Mouse (Mus musculus): ENCODE measurements at regions not wholly inside any gene's neighbourhood (a gene's known extent, or its start where the extent isn't known, plus 50 kb on each side); places are given as distances from the start of the nearest gene placed in this dataset.

- DNase-seq (ENCODE audit: low read depth, low spot score) = no peak
These were observed 224.7 kb downstream of the Adamts15 start for GRCm38 (mm10) chr9:30697533-30697932.

GRCm38 (mm10) chr9:30668095-30668494 is 241.2 kb downstream of the Snx19 start:
- DNase-seq (ENCODE audit: low read depth, low spot score) = no peak

GRCm38 (mm10) chr9:30662456-30662855 is 235.5 kb downstream of the Snx19 start:
- DNase-seq (ENCODE audit: low read depth, low spot score) = no peak

GRCm38 (mm10) chr9:30653961-30654360 is 227.1 kb downstream of the Snx19 start:
- no peak for DNase-seq (ENCODE audit: low read depth, low spot score)

- no peak for DNase-seq (ENCODE audit: low read depth, low spot score)
These were observed 226.3 kb downstream of the Snx19 start for GRCm38 (mm10) chr9:30653210-30653609.

- DNase-seq (ENCODE audit: low read depth, low spot score) = peak; percentile 23
These were observed 222.6 kb downstream of the Snx19 start for GRCm38 (mm10) chr9:30649392-30650054.

- DNase-seq (ENCODE audit: low read depth, low spot score) = peak; percentile 49
These were observed 207.0 kb downstream of the Snx19 start for GRCm38 (mm10) chr9:30633741-30634470.

- peak; percentile 46 for DNase-seq (ENCODE audit: low read depth, low spot score)
These were observed 205.5 kb downstream of the Snx19 start for GRCm38 (mm10) chr9:30632164-30633146.

- DNase-seq (ENCODE audit: low read depth, low spot score) = no peak
These were observed 198.7 kb downstream of the Snx19 start for GRCm38 (mm10) chr9:30625635-30626034.

- no peak for DNase-seq (ENCODE audit: low read depth, low spot score)
These were observed 198.2 kb downstream of the Snx19 start for GRCm38 (mm10) chr9:30625090-30625489.

GRCm38 (mm10) chr9:30624481-30624880 is 197.6 kb downstream of the Snx19 start:
- no peak for DNase-seq (ENCODE audit: low read depth, low spot score)

GRCm38 (mm10) chr9:30619325-30619724 is 192.4 kb downstream of the Snx19 start:
- no peak for DNase-seq (ENCODE audit: low read depth, low spot score)

GRCm38 (mm10) chr9:30618181-30618580 is 191.3 kb downstream of the Snx19 start:
- DNase-seq (ENCODE audit: low read depth, low spot score) = no peak

GRCm38 (mm10) chr9:30613715-30614114 is 186.8 kb downstream of the Snx19 start:
- no peak for DNase-seq (ENCODE audit: low read depth, low spot score)

- no peak for DNase-seq (ENCODE audit: low read depth, low spot score)
These were observed 186.2 kb downstream of the Snx19 start for GRCm38 (mm10) chr9:30613003-30613552.

- no peak for DNase-seq (ENCODE audit: low read depth, low spot score)
These were observed 183.4 kb downstream of the Snx19 start for GRCm38 (mm10) chr9:30610328-30610727.

GRCm38 (mm10) chr9:30599756-30600155 is 172.8 kb downstream of the Snx19 start:
- DNase-seq (ENCODE audit: low read depth, low spot score) = peak; percentile 48

- peak; percentile 97 for DNase-seq (ENCODE audit: low read depth, low spot score)
These were observed 170.8 kb downstream of the Snx19 start for GRCm38 (mm10) chr9:30597691-30598090.

GRCm38 (mm10) chr9:30597092-30597491 is 170.2 kb downstream of the Snx19 start:
- peak; percentile 83 for DNase-seq (ENCODE audit: low read depth, low spot score)

GRCm38 (mm10) chr9:30592601-30593000 is 165.7 kb downstream of the Snx19 start:
- DNase-seq (ENCODE audit: low read depth, low spot score) = no peak

- DNase-seq (ENCODE audit: low read depth, low spot score) = no peak
These were observed 164.3 kb downstream of the Snx19 start for GRCm38 (mm10) chr9:30591246-30591645.

Measured in R1 (cell line).